Mouse (Mus musculus) embryo, embryonic 10 days (tissue): ENCODE results near the gene Bptf.
"Not testable (repeated sequence)": the region's sequence is repeated elsewhere in the genome, so short reads cannot be mapped to it uniquely, and the experiment has no call there.

Experiments
- DNase-seq: peaks from one replicate; pipeline ENCODE4 v3.0.0-alpha.2; 2015; ENCODE audit warnings: low spot score

Gene Bptf

DNA sequence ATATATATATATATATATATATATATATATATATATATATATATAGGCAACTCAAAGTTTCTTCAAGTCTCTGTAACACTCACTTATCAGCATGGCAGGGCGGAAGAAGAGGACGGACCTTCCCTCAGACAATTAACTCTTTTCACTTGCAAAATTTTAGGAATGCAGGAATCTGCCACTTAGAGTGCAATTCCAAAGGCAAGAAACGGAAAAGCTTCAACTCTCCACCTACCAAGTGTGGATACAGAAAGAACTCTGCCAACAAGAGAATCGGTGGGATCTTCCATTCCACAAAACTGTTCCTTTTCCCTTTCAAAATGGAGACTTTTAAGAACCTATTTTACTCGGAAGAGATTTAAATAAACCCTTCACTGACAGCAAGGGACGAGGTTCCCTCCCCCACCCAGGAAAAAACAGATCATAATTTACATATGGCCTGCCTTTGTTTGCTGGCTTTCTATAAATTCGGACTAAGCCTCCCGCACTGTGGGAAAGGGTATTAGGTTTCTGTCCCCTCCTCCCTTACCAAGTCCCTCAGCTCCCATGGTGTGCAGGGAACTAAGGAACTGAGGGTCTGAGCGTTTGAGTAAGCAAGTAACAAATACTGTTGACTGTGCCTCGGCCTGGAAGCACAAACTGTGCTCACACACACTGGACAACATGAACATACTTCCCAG lies 17.9 kb downstream of the Bptf start:
- DNase-seq, result no peak

DNA sequence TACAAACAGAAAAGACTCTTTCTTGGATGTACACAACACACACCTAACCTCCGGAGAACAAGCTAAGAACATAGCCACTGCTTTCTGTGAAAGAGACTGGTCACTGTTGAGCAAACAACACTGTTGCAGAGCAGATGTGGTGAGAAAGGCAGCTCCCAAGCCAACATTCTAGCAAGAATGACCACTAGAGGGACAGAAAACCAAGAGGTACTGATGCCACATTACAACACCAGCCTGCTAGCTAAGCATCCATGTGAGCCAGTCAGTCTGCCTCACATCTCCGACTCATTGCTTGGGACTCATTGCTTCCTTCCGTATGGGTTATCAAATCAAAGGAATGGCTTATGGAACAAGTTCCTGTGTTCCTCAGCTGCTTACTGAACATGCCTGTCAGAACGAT lies 18.8 kb downstream of the Bptf start:
- peak; percentile 75 for DNase-seq

DNA sequence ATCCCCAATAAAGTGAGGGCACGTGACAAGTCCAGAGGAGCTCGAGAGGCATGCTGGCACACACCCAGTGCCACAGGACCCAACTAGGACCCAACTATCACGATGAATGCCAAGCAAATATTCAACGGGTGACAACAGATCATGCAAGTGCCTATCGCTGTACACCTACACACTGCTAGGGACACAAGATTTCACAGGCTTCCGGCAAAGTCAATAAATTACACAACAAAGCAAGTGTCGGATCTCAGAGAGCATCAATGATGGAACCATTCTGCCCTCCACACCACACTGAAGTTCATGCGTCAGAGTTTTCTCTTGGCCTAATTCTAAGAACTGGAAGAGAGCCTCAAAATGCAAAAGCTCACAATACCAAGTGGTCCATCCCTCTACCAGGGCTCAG lies 22.3 kb downstream of the Bptf start:
- no peak for DNase-seq

DNA sequence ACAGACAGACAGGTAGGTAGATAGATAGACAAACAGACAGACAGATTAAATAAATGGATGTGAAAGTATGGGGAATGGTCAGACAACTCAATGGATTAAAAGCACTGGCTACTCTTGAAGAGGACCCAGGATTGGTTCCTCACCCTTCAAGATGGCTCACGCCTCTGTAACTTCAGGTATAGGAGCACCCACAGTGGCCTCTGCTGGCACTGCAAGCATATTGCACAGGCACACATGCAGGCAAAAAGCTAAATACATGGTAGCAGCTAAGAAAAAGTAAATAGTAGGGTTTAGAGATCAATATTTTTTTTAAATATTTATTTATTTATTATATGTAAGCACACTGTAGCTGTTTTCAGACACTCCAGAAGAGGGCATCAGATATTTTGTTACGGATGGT lies 23.0 kb downstream of the Bptf start:
- no peak for DNase-seq

DNA sequence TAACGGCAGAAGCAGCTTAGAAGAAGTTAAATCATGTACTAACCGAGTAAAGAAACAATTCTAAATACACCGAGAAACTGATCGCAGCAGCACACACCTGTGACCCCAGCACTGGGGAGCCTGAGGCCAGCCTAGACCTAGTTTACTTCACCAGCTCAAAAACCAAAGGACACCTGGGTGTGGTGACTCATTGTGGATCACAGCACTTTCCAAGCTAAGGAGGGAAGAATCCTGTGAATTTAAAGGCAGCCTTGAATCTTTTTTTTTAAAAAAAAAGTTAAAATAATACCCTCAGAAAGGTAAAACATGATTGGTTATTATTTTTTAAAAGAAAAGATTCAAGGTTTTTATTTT lies 24.2 kb downstream of the Bptf start:
- no peak for DNase-seq

DNA sequence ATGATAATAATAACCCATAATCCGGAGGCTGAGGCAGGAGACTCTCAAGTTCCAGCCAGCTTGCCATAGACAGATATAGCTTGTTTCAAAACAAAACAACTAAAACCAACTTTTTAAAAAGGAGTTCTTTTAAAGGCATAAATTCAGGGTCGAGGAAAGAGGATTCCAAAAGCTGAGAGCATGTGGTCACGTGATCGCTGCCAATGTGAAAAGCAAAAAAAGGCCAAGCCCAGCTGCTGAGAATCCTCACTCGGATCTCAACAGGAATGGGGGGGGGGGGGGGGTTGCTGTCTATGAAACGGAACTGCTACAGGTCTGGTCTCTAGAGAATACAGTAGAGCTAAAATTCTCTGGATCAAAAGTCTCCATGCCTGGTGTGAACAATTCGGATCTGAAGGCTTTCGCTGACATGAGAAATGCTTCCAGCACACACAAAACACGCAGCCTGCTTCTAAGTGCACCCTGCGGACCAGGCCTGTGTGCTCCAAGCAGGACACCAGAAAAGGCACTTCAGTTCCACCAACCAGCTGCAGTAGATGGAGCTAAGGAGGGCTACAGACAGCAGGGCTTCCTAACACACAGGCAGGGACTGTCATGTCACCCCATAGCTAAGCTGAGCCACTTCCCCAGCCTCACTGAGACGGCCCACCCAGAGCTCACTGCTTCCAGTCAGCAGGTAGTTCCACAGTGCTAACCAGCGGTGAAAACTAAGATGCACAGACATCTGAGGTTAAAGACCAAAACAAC lies 24.8 kb downstream of the Bptf start:
- DNase-seq, result no peak

DNA sequence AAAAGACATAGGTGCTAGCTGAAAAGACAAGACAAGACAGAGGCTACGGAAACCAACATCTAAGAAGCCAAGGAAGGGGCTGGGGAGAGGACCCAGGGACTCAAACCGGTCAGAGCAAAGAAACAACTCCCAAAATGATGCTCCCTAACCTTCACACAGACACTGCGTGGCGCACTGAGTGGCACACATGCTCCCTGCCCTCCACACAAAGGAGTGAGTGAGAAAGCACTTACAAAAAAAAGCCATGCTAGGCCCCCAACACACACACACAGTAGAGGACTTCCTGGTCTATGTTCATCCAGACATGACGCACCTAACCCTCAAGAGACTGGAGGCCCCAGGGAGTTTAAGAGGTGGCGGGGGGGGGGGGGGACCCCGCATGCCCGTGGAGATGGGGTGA lies 25.5 kb downstream of the Bptf start:
- DNase-seq, result no peak

DNA sequence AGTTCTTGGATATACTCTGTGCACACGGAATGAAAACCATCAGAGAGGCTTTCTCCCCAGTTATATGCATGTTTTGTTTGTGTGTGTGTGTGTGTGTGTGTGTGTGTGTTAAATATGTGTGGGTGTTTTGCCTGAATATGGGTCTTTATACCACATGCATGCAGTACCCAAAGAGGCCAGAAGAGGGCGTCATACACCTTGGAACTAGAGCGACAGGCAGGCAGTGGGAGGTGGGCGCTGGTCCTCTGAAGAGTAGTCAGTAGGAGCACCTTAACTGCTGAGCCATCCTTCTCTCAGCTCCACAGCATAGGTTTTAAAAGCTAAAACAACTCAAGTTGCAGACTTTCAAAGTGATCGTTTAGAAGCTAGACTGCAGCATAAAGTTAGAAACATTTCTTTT lies 26.7 kb downstream of the Bptf start:
- peak; percentile 78 for DNase-seq

DNA sequence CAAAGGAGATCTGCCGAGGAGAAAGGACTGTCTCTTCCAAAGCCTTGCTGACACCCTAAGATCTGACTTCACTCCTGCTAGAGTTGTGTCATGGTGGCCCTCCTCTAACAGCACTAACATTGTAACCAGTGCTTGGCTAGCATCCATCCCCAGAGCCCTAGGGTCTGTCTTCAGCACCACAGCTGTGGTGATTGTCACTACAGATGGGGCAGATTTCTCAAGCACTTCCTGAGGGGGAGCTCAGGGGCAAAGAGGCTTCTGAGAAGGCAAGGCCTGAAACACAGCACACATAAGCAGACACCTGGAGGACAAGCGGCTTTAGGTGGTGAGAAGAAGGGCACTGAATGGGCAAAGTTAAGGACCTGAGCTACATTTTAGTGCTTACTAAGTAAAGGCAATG lies 28.2 kb downstream of the Bptf start:
- DNase-seq, result no peak

DNA sequence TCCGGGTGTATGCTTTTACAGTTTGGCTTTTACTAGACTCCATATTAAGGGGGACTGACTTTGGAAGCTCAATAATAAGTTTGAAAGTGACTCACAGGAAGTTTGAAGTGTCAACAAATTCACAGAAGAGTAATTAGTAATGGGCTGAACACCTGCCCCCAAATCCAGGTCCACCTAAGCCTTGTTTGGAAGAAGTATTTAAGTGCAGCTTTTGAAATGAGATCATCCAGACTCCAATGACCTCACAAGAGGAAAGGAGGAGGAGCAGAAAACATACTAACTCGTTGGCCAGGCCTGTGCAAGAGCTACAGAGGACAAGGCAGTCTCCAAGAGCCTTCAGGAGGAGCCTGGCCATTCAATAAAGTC lies 28.7 kb downstream of the Bptf start:
- DNase-seq, result no peak

DNA sequence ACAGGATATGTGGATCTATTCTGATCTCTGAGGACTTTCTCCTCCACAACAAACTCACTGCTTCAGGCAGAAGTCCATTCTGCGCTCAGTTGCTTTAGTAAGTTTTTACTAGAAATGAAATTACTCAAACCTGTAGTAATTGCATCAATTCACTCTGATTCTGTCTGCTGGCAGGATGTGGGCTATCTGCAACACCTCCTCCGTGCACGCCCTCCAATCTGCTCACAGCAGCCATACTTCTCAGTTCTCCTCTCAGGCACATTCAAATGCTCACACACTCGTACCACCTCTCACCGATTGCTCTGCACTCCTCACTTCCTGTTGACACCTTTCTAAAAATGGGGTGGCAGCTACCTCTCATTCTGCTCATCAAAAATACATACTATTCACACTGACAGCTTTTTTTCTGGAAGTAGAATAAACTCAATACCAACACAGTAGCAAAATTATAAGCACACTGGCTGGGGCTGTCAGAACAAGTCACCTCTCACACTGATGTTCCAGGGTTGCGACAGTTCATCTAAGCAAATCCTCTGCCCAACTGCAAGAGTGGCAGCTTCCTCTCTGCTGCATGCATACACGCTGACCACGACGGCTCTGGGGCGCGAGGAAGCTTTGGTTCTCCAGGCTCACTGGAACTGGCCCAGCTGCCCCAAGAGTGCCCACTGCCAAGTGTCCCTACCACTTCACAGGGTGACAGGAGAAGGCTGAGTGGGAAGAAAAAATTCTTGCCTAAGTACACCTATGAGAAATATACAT lies 29.3 kb downstream of the Bptf start:
- DNase-seq, result no peak

DNA sequence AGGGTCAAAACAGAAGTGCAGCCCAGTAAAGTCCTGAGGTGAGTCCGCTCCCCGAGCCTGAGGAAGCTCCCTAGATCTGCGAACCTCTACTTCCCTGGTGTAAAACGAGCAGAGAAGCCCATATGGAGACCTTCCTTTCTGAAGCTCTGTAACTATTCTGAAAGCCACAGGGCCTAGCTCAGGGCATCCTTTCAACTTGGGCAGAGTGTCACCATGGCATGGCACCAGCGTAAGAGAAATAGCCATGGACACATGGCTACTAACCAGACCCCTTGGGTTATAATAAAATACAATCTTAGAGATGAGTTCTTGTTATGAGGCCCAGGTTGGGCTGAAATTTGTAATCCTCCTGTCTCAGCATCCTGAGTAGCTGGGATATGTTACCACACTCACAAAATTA lies 35.0 kb downstream of the Bptf start:
- no peak for DNase-seq

DNA sequence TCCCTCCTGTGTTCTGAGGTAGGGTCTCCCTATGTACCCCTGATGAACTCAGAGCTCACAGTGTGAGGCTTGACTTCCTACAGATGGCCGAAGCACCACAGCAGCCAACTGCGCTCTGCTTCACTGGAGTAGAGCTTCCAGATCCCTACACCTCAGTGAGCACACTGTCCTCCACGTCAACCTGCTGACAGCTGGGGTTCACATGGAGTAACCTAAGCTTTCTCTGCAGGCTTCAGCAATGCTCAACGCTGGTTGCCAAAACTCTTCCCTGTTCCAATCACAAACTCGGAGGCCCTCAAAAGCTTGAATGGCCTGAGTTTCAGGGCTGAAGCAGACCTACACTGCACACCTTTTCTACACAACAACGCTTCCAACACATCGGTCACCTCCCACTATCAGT lies 38.1 kb downstream of the Bptf start:
- no peak for DNase-seq

DNA sequence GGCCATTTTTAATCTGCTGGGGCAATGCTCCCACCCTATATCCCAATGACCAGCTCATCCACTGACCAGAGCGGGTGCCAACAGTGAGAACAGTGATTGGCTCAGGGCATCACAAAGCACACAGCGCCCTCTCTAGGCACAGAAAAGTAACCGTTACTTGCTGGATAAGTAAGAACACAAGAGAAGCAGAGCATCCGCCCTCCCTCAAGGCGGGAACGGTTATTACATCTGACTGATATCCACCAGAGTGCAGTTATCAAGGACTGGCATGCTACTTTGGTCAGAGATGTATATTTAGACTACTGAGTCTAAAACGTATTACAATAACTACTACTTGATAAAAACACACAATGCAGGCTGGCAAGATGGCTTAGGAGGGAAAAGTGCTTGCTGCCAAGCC lies 39.3 kb downstream of the Bptf start:
- no peak for DNase-seq

DNA sequence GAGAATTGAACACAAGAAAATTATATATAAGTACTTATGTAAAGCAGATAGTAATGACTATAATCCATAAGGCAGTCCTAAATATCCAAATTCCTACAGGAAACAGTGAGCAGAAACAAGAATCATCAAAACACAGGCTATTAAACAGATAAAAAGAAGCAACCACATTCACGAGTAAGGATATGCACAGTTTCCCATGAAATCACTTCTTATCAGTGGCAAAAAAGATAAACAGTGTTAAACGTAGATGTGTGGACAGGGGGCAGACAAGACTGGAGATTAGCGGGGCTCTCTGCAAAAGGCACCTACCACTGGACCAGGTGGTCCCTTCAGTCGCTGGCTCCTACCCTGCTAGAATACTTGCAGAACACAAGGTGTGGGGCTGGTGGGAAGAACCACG lies 46.1 kb downstream of the Bptf start:
- DNase-seq, result no peak

DNA sequence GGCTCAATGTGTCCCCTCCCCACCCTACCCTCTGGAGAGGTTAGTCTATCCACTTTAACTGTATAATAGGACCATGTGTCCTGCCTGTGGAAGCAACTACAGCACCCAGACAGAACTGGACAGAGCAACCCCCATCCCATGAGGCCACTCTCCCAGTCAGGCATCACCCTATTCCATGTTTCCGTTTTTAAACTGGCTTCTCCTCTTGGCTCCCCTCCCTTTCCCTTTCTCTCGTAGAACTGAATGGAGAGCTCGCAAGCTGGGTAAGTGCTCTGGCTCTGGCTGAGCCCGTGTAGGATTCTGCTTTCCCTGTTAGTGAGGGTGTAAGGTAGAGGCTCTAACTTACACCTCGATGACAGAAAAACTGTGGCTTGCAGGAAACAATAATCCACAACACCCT lies 48.4 kb downstream of the Bptf start:
- DNase-seq, result no peak

DNA sequence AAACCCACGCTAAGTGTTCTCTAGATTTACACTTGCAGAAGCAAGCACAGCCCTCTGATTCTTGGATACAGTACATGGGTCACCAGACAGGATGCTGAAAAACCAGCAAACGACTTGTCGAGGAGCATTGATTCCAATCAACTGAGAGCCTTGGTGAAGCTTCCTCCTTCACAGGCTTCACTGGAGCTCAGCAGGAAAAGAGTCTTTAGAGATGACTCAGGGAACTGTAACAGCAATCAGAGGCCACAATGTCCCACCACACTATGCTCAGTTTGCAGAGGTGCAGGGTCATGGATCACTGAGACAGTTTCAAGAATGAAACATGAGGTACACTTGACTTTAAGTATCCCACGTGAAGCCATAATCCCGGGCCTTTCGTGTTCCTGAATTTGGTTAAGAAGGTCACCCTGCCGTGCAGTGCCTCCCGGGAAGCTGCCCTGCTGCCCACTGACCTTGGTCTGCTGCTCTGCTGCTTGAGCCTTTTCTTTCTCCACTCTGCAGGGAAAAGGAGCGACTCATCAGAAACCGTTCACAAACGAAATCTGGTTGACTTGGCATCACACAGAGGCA lies 66.6 kb downstream of the Bptf start:
- DNase-seq, result no peak

DNA sequence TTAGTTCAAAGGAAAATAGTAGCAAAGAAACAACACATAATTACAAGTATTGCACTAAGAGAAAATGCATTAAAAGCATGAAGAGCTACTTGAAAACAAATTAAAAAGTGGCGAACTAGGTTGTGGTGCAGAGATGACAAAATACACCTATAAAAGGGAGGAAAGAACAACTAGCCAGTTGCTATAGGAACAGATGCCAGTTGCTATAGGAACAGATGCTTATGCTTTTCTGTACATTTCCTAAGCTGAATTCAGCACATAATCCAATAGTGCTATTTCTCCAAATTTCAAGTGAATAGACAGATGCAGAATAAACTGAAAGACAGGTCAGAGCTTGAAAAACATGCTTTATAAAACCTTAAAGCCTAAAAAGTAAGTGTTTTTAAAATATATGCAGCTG lies 67.3 kb downstream of the Bptf start:
- DNase-seq, result no peak

DNA sequence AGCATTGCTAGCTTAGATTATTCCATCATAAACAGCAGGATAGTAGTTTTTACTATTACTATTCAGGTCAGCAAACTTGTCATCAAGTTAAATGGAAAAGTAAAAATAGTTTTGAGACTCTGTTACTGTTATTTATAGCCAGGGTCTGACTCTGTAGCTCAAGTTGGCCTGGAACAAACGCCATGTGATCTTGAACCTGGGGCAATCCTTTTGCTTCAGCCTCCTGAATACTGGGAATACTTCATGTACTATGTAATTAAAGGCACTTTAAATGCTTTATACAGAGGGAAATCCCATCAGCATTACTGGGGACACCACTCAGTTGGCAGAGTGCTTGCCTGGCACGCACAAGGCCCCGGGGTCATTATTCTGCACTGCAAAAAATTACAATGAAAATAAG lies 68.9 kb downstream of the Bptf start:
- DNase-seq, result no peak

DNA sequence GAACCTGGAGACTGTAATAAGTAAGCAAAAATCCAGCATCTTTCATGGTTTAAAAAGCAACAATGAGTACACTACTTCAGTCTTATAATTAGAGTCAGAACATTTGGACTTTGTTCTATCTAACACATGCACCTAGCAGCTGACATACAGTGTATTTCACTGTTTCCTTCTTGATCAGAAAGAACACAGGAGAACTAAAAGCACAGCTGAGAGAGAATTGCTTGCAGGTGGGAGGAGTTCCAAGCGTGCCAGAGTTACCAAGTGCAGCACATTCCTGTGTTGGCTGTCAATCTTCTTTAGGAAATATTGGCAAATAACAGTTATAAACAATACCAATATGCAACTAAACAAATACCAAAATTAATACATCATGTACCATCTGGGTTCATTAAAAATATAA lies 71.0 kb downstream of the Bptf start:
- DNase-seq, result no peak

DNA sequence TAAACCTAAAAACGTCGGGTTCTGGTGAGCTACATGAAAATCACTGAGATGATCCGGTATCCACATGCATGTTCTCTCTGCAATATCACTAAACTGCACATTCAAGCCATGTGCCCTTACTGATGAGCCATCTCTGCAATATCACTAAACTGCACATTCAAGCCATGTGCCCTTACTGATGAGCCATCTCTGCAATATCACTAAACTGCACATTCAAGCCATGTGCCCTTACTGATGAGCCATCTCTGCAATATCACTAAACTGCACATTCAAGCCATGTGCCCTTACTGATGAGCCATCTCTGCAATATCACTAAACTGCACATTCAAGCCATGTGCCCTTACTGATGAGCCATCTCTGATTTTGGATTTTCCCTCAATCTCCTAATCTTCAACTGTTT lies 72.3 kb downstream of the Bptf start:
- not testable (repeated sequence) for DNase-seq

DNA sequence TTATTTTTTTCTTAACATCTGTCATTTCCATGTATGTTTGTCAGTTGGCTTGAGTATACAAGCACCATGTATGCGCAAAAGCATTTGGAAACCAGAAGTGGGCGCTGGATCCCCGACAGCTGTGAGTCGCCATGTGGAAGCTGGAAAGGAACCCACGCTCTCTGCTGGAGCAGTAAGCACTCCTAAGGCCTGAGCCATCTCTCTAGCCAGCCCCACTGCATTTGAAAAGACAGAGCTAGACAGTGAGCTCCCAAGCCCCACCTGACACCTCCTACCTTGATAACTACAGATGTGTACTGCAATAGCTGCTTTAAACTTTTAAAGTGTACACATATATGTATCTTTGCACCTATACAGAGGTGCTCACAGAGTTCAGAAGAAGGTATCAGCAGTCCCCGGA lies 74.5 kb downstream of the Bptf start:
- DNase-seq, result no peak

DNA sequence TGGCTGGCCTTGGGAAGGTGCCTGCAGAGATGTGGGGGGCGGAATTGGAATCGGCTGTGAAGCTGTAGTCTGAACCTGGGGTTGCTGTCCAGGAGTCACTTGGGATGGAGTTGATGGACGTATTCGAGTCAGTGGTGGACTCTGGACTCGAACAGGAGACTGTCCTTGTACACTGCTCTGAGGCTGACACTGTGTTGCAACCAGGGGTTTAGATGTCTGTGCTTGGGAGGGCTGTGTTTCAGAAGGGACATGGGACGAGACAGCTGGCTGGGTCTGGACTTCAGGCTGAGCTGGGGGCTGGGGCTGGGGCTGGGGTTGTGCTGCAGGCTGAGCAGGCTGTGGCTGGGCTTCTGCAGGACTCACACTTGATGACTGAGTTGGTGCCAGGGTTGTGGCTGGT lies 77.1 kb downstream of the Bptf start:
- no peak for DNase-seq
